Mouse (Mus musculus) heart, embryonic 11.5 days (tissue): ENCODE data around the gene Gm7102. TPM values are rescaled to one million over a fixed set of nuclear protein-coding genes. Genes with fewer than 3 reads are reported as not detected.
"Not testable (repeated sequence)": the region's sequence is repeated elsewhere in the genome, so short reads cannot be mapped to it uniquely, and the experiment has no call there.

Experiments
- ATAC-seq: fragments of 200-750 bp; cut with Nextera tagmentation; replicated peaks from 2 replicates; pipeline ENCODE4 v1.8.0; 2017; ENCODE audit warnings: moderate library complexity; ENCODE audit not compliant: insufficient number of reproducible peaks, low FRiP score, low TSS enrichment
- H3K27ac ChIP-seq: fragments of 300-500 bp; sonication (generic); 2 replicates; pipeline ENCODE4 v1.5.1; 2014; ENCODE audit warnings: mild to moderate bottlenecking, low read depth, low read length
- H3K27me3 ChIP-seq: fragments of 300-500 bp; sonication (generic); 2 replicates; pipeline ENCODE4 v1.6.1; 2014; ENCODE audit warnings: mild to moderate bottlenecking, low read length, mixed read lengths; ENCODE audit not compliant: control insufficient read depth, insufficient read depth
- H3K36me3 ChIP-seq: fragments of 300-500 bp; sonication (generic); 2 replicates; pipeline ENCODE4 v1.6.1; 2014; ENCODE audit warnings: mild to moderate bottlenecking, low read length, moderate library complexity, mixed read lengths; ENCODE audit not compliant: control insufficient read depth, insufficient read depth
- H3K4me1 ChIP-seq: fragments of 300-500 bp; sonication (generic); 2 replicates; pipeline ENCODE4 v1.6.1; 2014; ENCODE audit warnings: low read length; ENCODE audit not compliant: control insufficient read depth, insufficient read depth
- H3K4me2 ChIP-seq: fragments of 300-500 bp; sonication (generic); 2 replicates; pipeline ENCODE4 v1.6.1; 2014; ENCODE audit warnings: mild to moderate bottlenecking, moderate library complexity
- H3K4me3 ChIP-seq: fragments of 300-500 bp; sonication (generic); 2 replicates; pipeline ENCODE4 v1.5.1; 2014; ENCODE audit warnings: low read depth, low read length
- H3K9ac ChIP-seq: fragments of 300-500 bp; sonication (generic); 2 replicates; pipeline ENCODE4 v1.6.1; 2014; ENCODE audit warnings: mild to moderate bottlenecking, low read depth, low read length, moderate library complexity
- H3K9me3 ChIP-seq: fragments of 300-500 bp; sonication (generic); replicated peaks from 2 replicates; pipeline ENCODE4 v1.6.1; 2016; ENCODE audit warnings: low read length; ENCODE audit not compliant: control insufficient read depth
- WGBS: fragments of 180-500 bp; shearing (Covaris S2); extraction: QIAGEN DNeasy Blood & Tissue Kit; methylation state at CpG from one replicate; pipeline ENCODE4 v1.1.7; 2014; ENCODE audit not compliant: insufficient replicate concordance; 5-methylcytosine and 5-hydroxymethylcytosine counted together
- polyA plus RNA-seq: library from polyadenylated mRNA; unstranded; fragments of >200 nt; fragmentation: Nextera tagmentation; extraction: Ambion mirVana; gene quantifications from 2 replicates; pipeline ENCODE4 v1.2.1, GENCODE M21; 2014

Gm7102 gene
- 0.24 and 0.25 TPM in 2 replicates for polyA plus RNA-seq

DNA sequence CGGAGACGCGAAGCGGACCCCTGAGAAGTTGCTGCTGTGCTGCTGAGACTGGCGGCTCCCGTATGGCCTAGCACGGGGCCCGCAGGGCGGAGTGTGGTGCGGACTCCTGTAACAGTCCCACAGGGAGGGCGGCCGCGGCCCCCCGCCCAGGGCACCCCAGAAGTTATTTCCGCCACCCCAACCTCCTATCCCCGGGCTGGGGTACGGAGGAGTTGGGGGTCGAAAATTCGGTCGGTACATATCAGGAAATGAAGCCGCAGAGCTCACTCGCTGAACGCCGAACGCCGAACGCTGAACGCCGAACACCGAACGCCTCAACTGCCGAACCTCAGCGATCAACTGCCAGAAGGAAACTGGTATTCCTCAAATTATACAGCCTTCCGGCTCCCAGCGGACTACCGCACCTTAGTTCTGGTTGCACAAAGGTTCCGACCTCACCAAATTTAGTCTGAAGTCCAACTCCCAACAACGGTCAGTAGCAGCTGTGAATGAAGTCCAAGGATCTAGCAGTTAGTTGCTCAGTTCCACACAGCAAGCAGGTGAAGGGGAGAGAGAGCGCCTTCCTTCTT, at the start of gene Gm7102:
Gene Gm7102 (minus strand): TSS at position 554 of the 569 bp plus-strand sequence.
- Histone ChIP-seq H3K9ac (peak within 1 kb of the TSS; percentile 65), H3K4me3 (peak within 1 kb of the TSS; percentile 45), H3K36me3 (no peaks in the 10 kb centered on the region), H3K4me2 (peak within 1 kb of the TSS; percentile 73), H3K27ac (no peak within 1 kb of the TSS), H3K4me1 (no peaks in the 10 kb centered on the region), H3K27me3 (no peaks in the 10 kb centered on the region), H3K9me3 (no peaks in the 10 kb centered on the region)
- WGBS = 21% methylated on average over 39 of the region's 39 CpGs
- ATAC-seq = no peak

DNA sequence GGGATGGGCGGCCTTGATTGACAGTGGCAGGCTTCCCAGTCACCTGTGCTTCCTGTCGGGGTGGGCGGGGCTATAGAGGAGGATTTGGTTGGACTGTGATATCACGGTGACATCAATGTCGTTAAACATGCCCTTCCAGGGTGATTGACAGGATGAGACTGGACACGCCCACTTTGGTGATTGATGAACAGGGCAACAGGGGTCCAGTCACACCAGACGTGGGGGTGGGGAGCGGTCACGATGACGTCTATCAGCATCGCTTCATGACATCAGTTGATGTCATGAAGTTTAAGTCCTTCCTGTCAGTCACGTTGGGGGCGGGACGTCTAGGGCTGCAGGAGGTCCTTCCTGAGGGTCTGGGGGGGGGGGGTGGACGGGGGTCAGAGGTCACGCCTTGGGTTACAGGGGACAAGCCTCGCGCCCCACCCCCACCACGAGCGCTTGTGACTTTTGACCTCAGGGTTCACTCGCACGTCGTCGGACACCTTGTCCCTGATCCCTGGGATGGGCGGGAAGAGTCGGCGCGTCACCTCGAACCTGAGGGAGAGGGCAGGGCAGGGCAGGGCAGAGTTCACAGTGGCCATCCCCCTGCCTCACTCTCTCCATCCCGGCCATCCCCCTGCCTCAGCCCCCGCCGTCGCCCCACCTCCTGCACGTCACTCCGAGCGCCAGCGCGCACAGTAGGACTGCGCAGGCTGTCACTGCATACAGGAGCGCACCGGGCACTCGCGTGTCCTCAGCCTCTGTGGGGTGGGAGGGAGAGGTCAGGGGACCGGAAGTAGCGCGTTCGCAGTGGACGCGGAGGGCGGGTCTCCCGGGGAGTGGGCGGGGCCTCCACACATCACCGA, 48.8 kb upstream of the Gm7102 start:
- H3K27ac ChIP-seq = no peak overlapping the region
- H3K27me3 ChIP-seq = no peaks in the 10 kb centered on the region
- no peak overlapping the region for H3K9ac ChIP-seq
- peak overlapping the region; percentile 62 for H3K4me3 ChIP-seq
- peaks cover 10% of the 10 kb centered on the region; the same call in 1 of the 2 replicates for H3K9me3 ChIP-seq
- H3K4me2 ChIP-seq = peak overlapping the region; percentile 74
- no peaks in the 10 kb centered on the region for H3K4me1 ChIP-seq
- peak; percentile 11 for ATAC-seq
- no peaks in the 10 kb centered on the region for H3K36me3 ChIP-seq
- WGBS = 29% methylated on average over 42 of the region's 53 CpGs

DNA sequence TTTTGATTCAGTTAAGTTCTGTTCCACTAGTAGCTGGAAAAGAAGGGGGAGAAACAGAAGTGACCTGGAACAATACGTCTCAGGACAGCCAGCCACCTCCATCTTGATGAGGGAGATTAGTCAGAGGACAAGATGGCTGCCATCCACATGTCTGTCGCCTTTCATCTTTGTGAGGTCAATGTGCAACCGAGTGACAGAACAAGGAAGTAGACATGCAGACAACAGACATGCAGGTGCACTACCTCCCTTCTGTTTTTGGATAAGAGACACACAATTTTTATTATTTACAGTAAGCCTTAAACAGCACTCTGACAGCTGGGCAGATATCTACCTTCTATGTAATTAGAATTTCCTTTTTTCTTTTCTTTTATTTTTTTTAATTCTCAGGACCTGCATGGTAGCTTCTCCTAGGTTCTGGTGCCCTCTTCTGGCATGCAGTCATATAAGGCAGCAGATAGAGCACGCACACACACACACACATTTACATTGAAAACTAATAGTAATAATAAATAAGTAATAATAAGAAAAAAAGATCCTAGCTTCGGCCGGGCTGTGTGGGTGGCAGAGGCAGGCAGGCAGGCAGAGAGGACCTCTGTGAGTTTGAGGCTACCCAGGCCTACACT, 47.7 kb upstream of the Gm7102 start:
- Histone ChIP-seq H3K36me3 (no peaks in the 10 kb centered on the region), H3K4me3 (no peak overlapping the region), H3K9ac (no peak overlapping the region), H3K27me3 (no peaks in the 10 kb centered on the region), H3K4me1 (no peaks in the 10 kb centered on the region), H3K4me2 (no peak overlapping the region), H3K9me3 (peaks cover 10% of the 10 kb centered on the region; the same call in 1 of the 2 replicates), H3K27ac (no peak overlapping the region)
- no peak for ATAC-seq
- WGBS = 93% methylated on average over 6 of the region's 6 CpGs

DNA sequence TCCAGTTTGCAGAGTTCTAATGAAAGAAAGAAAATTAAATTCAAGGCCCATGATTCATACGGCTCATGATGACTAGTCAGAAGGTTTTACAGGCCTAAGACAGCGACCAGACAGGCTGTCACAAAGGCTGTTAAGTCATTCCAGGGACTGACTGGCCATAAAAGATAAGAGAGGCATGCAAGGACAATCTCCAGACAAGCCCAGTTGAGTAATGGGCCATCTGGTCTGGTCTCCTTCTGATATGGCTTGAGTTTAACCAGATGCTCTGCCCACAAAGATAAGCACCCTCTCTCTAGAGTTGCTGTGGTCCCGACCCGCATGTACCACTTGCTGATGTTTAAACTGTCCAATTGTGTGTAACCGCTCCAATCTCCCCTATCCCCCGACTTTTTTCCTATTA, 31.4 kb upstream of the Gm7102 start:
- not testable (repeated sequence) for H3K27me3 ChIP-seq, H3K9me3 ChIP-seq, H3K4me1 ChIP-seq, H3K36me3 ChIP-seq, ATAC-seq, H3K9ac ChIP-seq, H3K4me3 ChIP-seq, H3K4me2 ChIP-seq, H3K27ac ChIP-seq
- 40% methylated on average over 6 of the region's 6 CpGs for WGBS

DNA sequence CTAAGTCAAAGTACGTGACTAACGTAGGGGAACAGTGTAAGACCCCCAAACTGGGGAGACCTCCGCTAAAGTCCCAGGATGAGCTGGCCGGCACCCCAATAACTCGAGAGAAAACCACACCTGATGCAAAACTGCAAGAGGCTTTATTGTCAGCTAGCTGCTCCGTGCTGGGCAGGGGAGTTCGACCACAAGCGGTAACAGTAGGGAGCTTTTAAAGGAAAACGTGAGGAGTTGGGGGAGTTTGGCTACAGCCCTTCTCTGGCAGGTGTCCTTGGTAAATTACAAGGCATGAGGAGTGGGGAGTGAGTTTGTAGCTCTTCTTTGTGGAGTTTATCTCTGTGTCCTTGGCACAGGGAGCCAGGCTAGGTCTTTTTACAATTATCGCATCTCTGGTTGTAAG, 23.7 kb upstream of the Gm7102 start:
- Histone ChIP-seq H3K4me1 (no peaks in the 10 kb centered on the region), H3K27me3 (no peaks in the 10 kb centered on the region), H3K9ac (no peak overlapping the region), H3K9me3 (no peaks in the 10 kb centered on the region), H3K4me2 (no peak overlapping the region), H3K27ac (no peak overlapping the region), H3K4me3 (no peak overlapping the region), H3K36me3 (no peaks in the 10 kb centered on the region)
- 14% methylated on average over 10 of the region's 10 CpGs for WGBS
- no peak for ATAC-seq

DNA sequence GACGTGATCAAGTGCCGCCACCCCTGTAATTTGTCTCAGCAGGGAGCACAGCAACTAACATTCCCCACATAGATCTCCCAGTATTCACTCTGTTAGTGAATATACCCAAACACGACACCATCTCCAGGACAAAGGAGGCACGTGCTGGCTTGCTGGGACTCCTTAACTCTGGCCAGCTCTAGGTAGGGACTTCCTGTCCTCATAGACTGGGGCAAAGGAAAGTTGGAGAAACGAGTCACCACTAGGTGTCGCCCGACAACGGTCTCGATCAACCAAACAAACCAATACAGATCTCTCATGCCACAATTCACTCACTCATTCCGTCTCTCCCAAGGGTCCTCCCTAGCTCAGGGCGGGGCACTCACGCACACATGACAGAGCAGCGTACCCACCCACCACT, 23.2 kb upstream of the Gm7102 start:
- Histone ChIP-seq H3K4me3 (no peak overlapping the region), H3K4me1 (no peaks in the 10 kb centered on the region), H3K27me3 (no peaks in the 10 kb centered on the region), H3K4me2 (no peak overlapping the region), H3K9ac (no peak overlapping the region), H3K27ac (no peak overlapping the region), H3K36me3 (no peaks in the 10 kb centered on the region), H3K9me3 (no peaks in the 10 kb centered on the region)
- ATAC-seq = no peak
- WGBS = 16% methylated on average over 13 of the region's 13 CpGs

DNA sequence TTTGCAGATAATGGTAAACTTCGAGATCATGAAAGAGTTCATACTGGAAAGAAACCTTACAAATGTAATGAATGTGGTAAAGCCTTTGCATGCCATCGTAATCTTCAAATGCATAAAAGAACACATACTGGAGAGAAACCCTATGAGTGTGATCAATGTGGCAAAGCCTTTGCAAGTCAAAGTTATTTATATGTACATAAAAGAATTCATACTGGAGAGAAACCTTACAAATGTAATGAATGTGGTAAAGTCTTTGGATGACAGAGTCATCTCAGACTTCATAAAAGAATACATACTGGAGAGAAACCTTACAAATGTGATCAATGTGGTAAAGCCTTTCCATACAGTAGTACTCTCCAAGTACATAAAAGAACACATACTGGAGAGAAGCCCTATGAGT, 7.5 kb upstream of the Gm7102 start, which contains the start of gene Gm6020:
Gene Gm6020 (plus strand): TSS at position 301 of the 400 bp plus-strand sequence.
- H3K27ac ChIP-seq, ATAC-seq, H3K36me3 ChIP-seq, H3K4me2 ChIP-seq, H3K4me3 ChIP-seq, H3K4me1 ChIP-seq, H3K9ac ChIP-seq, H3K27me3 ChIP-seq, H3K9me3 ChIP-seq: not testable (repeated sequence)
- WGBS = 68% methylated on average over 2 of the region's 2 CpGs

DNA sequence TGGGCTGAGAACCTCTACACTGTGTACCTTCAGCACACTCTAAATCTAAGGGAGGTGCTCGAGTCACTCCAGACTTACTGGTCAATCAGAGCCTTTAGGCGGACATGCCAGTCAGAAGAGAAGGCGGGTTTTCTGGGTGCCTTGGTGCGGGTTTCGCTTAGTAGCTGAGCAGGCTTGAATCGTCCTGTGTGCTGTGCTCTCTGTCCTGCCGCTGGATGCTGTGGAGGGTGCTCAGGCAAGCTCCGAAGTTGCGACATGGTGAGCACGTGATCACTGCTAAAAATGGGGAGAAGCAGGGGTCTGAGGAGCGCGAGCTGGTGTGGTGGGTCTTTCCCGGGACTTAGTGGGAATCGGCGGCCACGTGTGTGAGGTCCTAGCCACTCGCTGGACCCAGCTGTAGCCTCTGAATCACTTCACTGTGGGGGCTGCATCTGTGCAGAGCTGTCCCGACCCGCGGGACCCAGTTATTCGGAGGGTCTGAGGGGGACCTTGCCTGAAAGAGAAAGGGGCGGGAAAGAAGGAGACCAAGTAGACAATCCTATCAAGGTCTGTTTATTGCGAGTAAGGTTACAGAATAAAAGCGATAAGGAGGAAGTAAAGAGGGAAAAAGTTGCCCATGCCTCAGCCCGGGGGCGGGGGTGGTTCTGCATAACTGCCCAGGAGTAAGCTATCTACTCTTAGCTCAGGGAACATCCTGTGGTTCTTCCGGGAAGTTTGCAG, 24.2 kb downstream of the Gm7102 start:
- Histone ChIP-seq H3K36me3 (no peaks in the 10 kb centered on the region), H3K9me3 (no peaks in the 10 kb centered on the region), H3K27me3 (no peaks in the 10 kb centered on the region), H3K27ac (no peak overlapping the region), H3K4me3 (peak overlapping the region; percentile 46), H3K4me2 (peak overlapping the region; percentile 80), H3K4me1 (no peaks in the 10 kb centered on the region), H3K9ac (peak overlapping the region; percentile 62)
- WGBS = 5% methylated on average over 27 of the region's 27 CpGs
- peak; percentile 49 for ATAC-seq
